Mouse (Mus musculus): Measurements from ENCODE around the gene A930017K11Rik. TPM values are rescaled to one million over a fixed set of nuclear protein-coding genes. Genes with fewer than 3 reads are reported as not detected.

Gene A930017K11Rik
- polyA plus RNA-seq, 1 experiment from 2014 or later = 0.21 TPM

GRCm38 (mm10) chr17:25918037-25918750, 34.2 kb downstream of the A930017K11Rik start:
- H3K27me3 ChIP-seq (replicated peaks; ENCODE audit: control insufficient read depth, insufficient read depth, low read length) = no peaks in the 10 kb centered on the region
- H3K9me3 ChIP-seq (ENCODE audit: control insufficient read depth, low read length) = no peaks in the 10 kb centered on the region
- peaks cover 27% of the 10 kb centered on the region for H3K4me1 ChIP-seq (ENCODE audit: control insufficient read depth, insufficient read depth, low read length)
- H3K36me3 ChIP-seq (ENCODE audit: control insufficient read depth, insufficient read depth, low read length) = no peaks in the 10 kb centered on the region
- peak overlapping the region; percentile 88 for H3K9ac ChIP-seq (ENCODE audit: low read depth, low read length)
- no peak for ATAC-seq
- H3K27ac ChIP-seq (ENCODE audit: low read length) = peak overlapping the region; percentile 66
- 78% methylated on average over 9 of the region's 9 CpGs for WGBS
- H3K4me3 ChIP-seq (ENCODE audit: low read length) = peak overlapping the region; percentile 97
- H3K4me2 ChIP-seq (ENCODE audit: low read depth, low read length) = peak overlapping the region; percentile 86

- Histone ChIP-seq H3K4me3 (ENCODE audit: low read length) (no peak overlapping the region), H3K36me3 (ENCODE audit: control insufficient read depth, insufficient read depth, low read length) (no peaks in the 10 kb centered on the region), H3K9ac (ENCODE audit: low read depth, low read length) (peak overlapping the region; percentile 88; the same call in 1 of the 2 replicates), H3K4me2 (ENCODE audit: low read depth, low read length) (peak overlapping the region; percentile 86; the same call in 1 of the 2 replicates), H3K4me1 (ENCODE audit: control insufficient read depth, insufficient read depth, low read length) (peaks cover 28% of the 10 kb centered on the region), H3K9me3 (ENCODE audit: control insufficient read depth, low read length) (no peaks in the 10 kb centered on the region), H3K27ac (ENCODE audit: low read length) (peak overlapping the region; percentile 66), H3K27me3 (replicated peaks; ENCODE audit: control insufficient read depth, insufficient read depth, low read length) (no peaks in the 10 kb centered on the region)
- ATAC-seq = no peak
- 61% methylated on average over 8 of the region's 8 CpGs for WGBS
These were observed 35.3 kb downstream of the A930017K11Rik start for GRCm38 (mm10) chr17:25916931-25917647.

GRCm38 (mm10) chr17:25914295-25914694, 38.1 kb downstream of the A930017K11Rik start:
- no peaks in the 10 kb centered on the region for H3K36me3 ChIP-seq (ENCODE audit: control insufficient read depth, insufficient read depth, low read length)
- H3K4me3 ChIP-seq (ENCODE audit: low read length) = no peak overlapping the region
- H3K27ac ChIP-seq (ENCODE audit: low read length) = no peak overlapping the region
- H3K27me3 ChIP-seq (replicated peaks; ENCODE audit: control insufficient read depth, insufficient read depth, low read length) = no peaks in the 10 kb centered on the region
- no peak for ATAC-seq
- H3K9ac ChIP-seq (ENCODE audit: low read depth, low read length) = no peak overlapping the region
- WGBS = 67% methylated on average over 4 of the region's 4 CpGs
- H3K9me3 ChIP-seq (ENCODE audit: control insufficient read depth, low read length) = no peaks in the 10 kb centered on the region
- peaks cover 31% of the 10 kb centered on the region for H3K4me1 ChIP-seq (ENCODE audit: control insufficient read depth, insufficient read depth, low read length)
- H3K4me2 ChIP-seq (ENCODE audit: low read depth, low read length) = no peak overlapping the region

GRCm38 (mm10) chr17:25913877-25914275, 38.5 kb downstream of the A930017K11Rik start:
- peak overlapping the region; percentile 11; the same call in 1 of the 2 replicates for H3K27ac ChIP-seq (ENCODE audit: low read length)
- H3K36me3 ChIP-seq (ENCODE audit: control insufficient read depth, insufficient read depth, low read length) = no peaks in the 10 kb centered on the region
- H3K4me2 ChIP-seq (ENCODE audit: low read depth, low read length) = no peak overlapping the region
- H3K4me1 ChIP-seq (ENCODE audit: control insufficient read depth, insufficient read depth, low read length) = peaks cover 31% of the 10 kb centered on the region
- no peaks in the 10 kb centered on the region for H3K9me3 ChIP-seq (ENCODE audit: control insufficient read depth, low read length)
- ATAC-seq = no peak
- no peak overlapping the region for H3K9ac ChIP-seq (ENCODE audit: low read depth, low read length)
- WGBS = 77% methylated on average over 1 of the region's 1 CpGs
- H3K4me3 ChIP-seq (ENCODE audit: low read length) = no peak overlapping the region
- H3K27me3 ChIP-seq (replicated peaks; ENCODE audit: control insufficient read depth, insufficient read depth, low read length) = no peaks in the 10 kb centered on the region

GRCm38 (mm10) chr17:25913186-25913876, 39.0 kb downstream of the A930017K11Rik start:
- H3K9ac ChIP-seq (ENCODE audit: low read depth, low read length) = no peak overlapping the region
- peaks cover 28% of the 10 kb centered on the region for H3K4me1 ChIP-seq (ENCODE audit: control insufficient read depth, insufficient read depth, low read length)
- H3K4me2 ChIP-seq (ENCODE audit: low read depth, low read length) = no peak overlapping the region; the same call in 1 of the 2 replicates
- peak overlapping the region; percentile 11 for H3K27ac ChIP-seq (ENCODE audit: low read length)
- H3K27me3 ChIP-seq (replicated peaks; ENCODE audit: control insufficient read depth, insufficient read depth, low read length) = no peaks in the 10 kb centered on the region
- 75% methylated on average over 14 of the region's 14 CpGs for WGBS
- H3K36me3 ChIP-seq (ENCODE audit: control insufficient read depth, insufficient read depth, low read length) = no peaks in the 10 kb centered on the region
- H3K4me3 ChIP-seq (ENCODE audit: low read length) = no peak overlapping the region
- ATAC-seq = no peak
- no peaks in the 10 kb centered on the region for H3K9me3 ChIP-seq (ENCODE audit: control insufficient read depth, low read length)

- Histone ChIP-seq H3K36me3 (ENCODE audit: control insufficient read depth, insufficient read depth, low read length) (no peaks in the 10 kb centered on the region), H3K4me1 (ENCODE audit: control insufficient read depth, insufficient read depth, low read length) (peaks cover 13% of the 10 kb centered on the region), H3K27me3 (replicated peaks; ENCODE audit: control insufficient read depth, insufficient read depth, low read length) (no peaks in the 10 kb centered on the region), H3K9me3 (ENCODE audit: control insufficient read depth, low read length) (no peaks in the 10 kb centered on the region), H3K4me2 (ENCODE audit: low read depth, low read length) (no peak overlapping the region), H3K27ac (ENCODE audit: low read length) (no peak overlapping the region), H3K9ac (ENCODE audit: low read depth, low read length) (no peak overlapping the region), H3K4me3 (ENCODE audit: low read length) (no peak overlapping the region)
- no peak for ATAC-seq
- 85% methylated on average over 4 of the region's 4 CpGs for WGBS
These were observed 40.5 kb downstream of the A930017K11Rik start for GRCm38 (mm10) chr17:25911816-25912215.

- no peaks in the 10 kb centered on the region for H3K9me3 ChIP-seq (ENCODE audit: control insufficient read depth, low read length)
- no peak for ATAC-seq
- WGBS = 88% methylated on average over 2 of the region's 2 CpGs
- no peak overlapping the region for H3K27ac ChIP-seq (ENCODE audit: low read length)
- H3K4me1 ChIP-seq (ENCODE audit: control insufficient read depth, insufficient read depth, low read length) = peaks cover 3% of the 10 kb centered on the region; the same call in 1 of the 2 replicates
- H3K36me3 ChIP-seq (ENCODE audit: control insufficient read depth, insufficient read depth, low read length) = no peaks in the 10 kb centered on the region
- H3K9ac ChIP-seq (ENCODE audit: low read depth, low read length) = no peak overlapping the region
- H3K27me3 ChIP-seq (replicated peaks; ENCODE audit: control insufficient read depth, insufficient read depth, low read length) = no peaks in the 10 kb centered on the region
- no peak overlapping the region for H3K4me2 ChIP-seq (ENCODE audit: low read depth, low read length)
- H3K4me3 ChIP-seq (ENCODE audit: low read length) = no peak overlapping the region
These were observed 44.7 kb downstream of the A930017K11Rik start for GRCm38 (mm10) chr17:25907640-25908039.

- Histone ChIP-seq H3K4me2 (ENCODE audit: low read depth, low read length) (no peak overlapping the region), H3K27ac (ENCODE audit: low read length) (no peak overlapping the region), H3K4me1 (ENCODE audit: control insufficient read depth, insufficient read depth, low read length) (no peaks in the 10 kb centered on the region), H3K9ac (ENCODE audit: low read depth, low read length) (no peak overlapping the region), H3K36me3 (ENCODE audit: control insufficient read depth, insufficient read depth, low read length) (0 out of 2 replicates have a peak, but pooled peaks cover 5% of the 10 kb centered on the region), H3K27me3 (replicated peaks; ENCODE audit: control insufficient read depth, insufficient read depth, low read length) (no peaks in the 10 kb centered on the region), H3K9me3 (ENCODE audit: control insufficient read depth, low read length) (no peaks in the 10 kb centered on the region), H3K4me3 (ENCODE audit: low read length) (no peak overlapping the region)
- no peak for ATAC-seq
- 84% methylated on average over 3 of the region's 3 CpGs for WGBS
These were observed 49.3 kb downstream of the A930017K11Rik start for GRCm38 (mm10) chr17:25903061-25903460.

GRCm38 (mm10) chr17:25900193-25900592, 52.2 kb downstream of the A930017K11Rik start:
- Histone ChIP-seq H3K4me3 (ENCODE audit: low read length) (no peak overlapping the region), H3K4me1 (ENCODE audit: control insufficient read depth, insufficient read depth, low read length) (no peaks in the 10 kb centered on the region), H3K9me3 (ENCODE audit: control insufficient read depth, low read length) (no peaks in the 10 kb centered on the region), H3K9ac (ENCODE audit: low read depth, low read length) (no peak overlapping the region), H3K36me3 (ENCODE audit: control insufficient read depth, insufficient read depth, low read length) (0 out of 2 replicates have a peak, but pooled peaks cover 5% of the 10 kb centered on the region), H3K27ac (ENCODE audit: low read length) (no peak overlapping the region), H3K27me3 (replicated peaks; ENCODE audit: control insufficient read depth, insufficient read depth, low read length) (no peaks in the 10 kb centered on the region), H3K4me2 (ENCODE audit: low read depth, low read length) (no peak overlapping the region)
- 97% methylated on average over 1 of the region's 1 CpGs for WGBS
- ATAC-seq = no peak

Data from intestine, embryonic 16.5 days (tissue).